24 mouse cellular contexts compared by ENCODE assay signal in the genomic region with DNA sequence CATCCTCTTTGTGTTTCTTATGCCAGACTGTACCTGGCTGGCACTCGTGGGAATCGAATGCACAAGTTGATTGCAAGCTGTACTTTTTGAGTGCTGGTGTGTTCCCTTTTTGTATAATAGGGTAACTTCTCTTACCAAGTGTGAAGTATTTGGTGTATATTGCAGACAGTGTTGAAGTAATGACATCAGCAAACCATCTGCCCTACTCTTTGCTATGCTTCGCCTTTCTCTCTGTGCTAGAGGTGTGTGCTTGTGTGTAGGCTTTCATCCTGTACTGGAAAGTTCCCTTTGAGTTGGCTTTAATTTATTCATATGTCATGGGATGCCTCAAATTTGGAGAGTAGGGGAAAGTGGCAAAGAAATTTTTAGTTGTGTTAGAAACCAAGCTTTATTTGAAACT.
"Had no signal": no experiment of that assay in that cellular context is flagged by ENCODE, and none has a peak within 500 bp of the region (broad histone marks: within the 10 kb centered on the region; RNA-seq: fewer than 3 reads in every experiment).

No protein-coding gene starts in this region.

- H3K4me3 ChIP-seq: limb, embryonic 10.5 days; limb, embryonic 13.5 days; liver, embryonic 12.5 days; liver, embryonic 15.5 days; lung, embryonic 15.5 days; megakaryocyte, embryonic 14.5 days; midbrain, embryonic 10.5 days; neural tube, embryonic 12.5 days; neural tube, embryonic 15.5 days; stomach, embryonic 15.5 days had no signal

- H3K27ac ChIP-seq: limb, embryonic 10.5 days; limb, embryonic 13.5 days; liver, embryonic 12.5 days; liver, embryonic 15.5 days; lung, embryonic 15.5 days; midbrain, embryonic 10.5 days; neural tube, embryonic 12.5 days; neural tube, embryonic 15.5 days; stomach, embryonic 15.5 days had no signal

- ATAC-seq: inflammation-experienced regulatory T-cells, adult 6 months; intestine, embryonic 16.5 days; liver, embryonic 12.5 days had no signal

- DNase-seq: kidney, adult 18-20 months; kidney, adult 9 months; kidney, postnatal 14 days; kidney, postnatal 4 days; liver; lung, adult 18-20 months; lung, postnatal 10 days; lung, postnatal 36 days; midbrain, embryonic 14.5 days; spleen, adult 18-20 months; thymus, adult 18-20 months; thymus, postnatal 36 days had no signal
